Mouse (Mus musculus): Measurements from ENCODE around the gene Epn2.

GRCm38 (mm10) chr11:61578541-61578982, 925 bp downstream of the Epn2 start:
- TF ChIP-seq EP300 (IDR thresholded peaks at IDR 0.05; ENCODE audit: insufficient read depth, low read depth, low read length) (no peak), CTCF (IDR thresholded peaks at IDR 0.05; ENCODE audit: low read depth, low read length) (no peak)

Measured in ES-Bruce4 (cell line).